Comparison of ENCODE assay signal across 23 mouse cellular contexts in the genomic region with DNA sequence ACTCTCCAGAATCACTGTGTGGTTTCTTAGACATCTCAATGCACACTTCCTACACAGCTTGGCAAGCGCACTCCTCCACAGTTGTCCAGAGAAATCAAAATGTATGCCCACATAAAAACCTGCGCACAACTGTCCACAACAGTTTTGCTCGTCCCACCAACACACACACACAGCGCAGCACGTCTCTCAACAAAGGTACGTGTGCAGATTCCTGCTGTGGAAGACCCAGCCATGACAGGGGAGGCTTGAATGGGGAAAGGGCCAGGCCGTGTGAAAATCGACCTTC.
DNase-seq lines count a peak whose midpoint lies in the region; ATAC-seq lines count a peak whose summit lies in the region.
"Had no signal": no experiment of that assay in that cellular context is flagged by ENCODE, and none has a peak within 500 bp of the region (broad histone marks: within the 10 kb centered on the region; RNA-seq: fewer than 3 reads in every experiment).

No protein-coding gene starts in this region.

- H3K4me2 ChIP-seq in embryonic facial prominence, embryonic 12.5 days (replicated peaks) = no peak overlapping the region
- H3K4me2 ChIP-seq in limb, embryonic 12.5 days = no peak overlapping the region
- H3K4me2 ChIP-seq: forebrain, embryonic 15.5 days; heart, embryonic 11.5 days; intestine, embryonic 15.5 days; liver, embryonic 13.5 days; midbrain, embryonic 12.5 days had no signal

- H3K9me3 ChIP-seq in embryonic facial prominence, embryonic 12.5 days = no peaks in the 10 kb centered on the region
- H3K9me3 ChIP-seq in limb, embryonic 12.5 days = no peaks in the 10 kb centered on the region
- H3K9me3 ChIP-seq: forebrain, embryonic 15.5 days; intestine, embryonic 15.5 days; liver, embryonic 13.5 days; midbrain, embryonic 12.5 days had no signal

- H3K4me3 ChIP-seq in embryonic facial prominence, embryonic 12.5 days = no peak overlapping the region
- no peak overlapping the region for H3K4me3 ChIP-seq in limb, embryonic 12.5 days (replicated peaks)
- H3K4me3 ChIP-seq: forebrain, embryonic 15.5 days; gastrocnemius, adult 2 months; intestine, embryonic 15.5 days; layer of hippocampus, adult 2 months; liver, embryonic 13.5 days; midbrain, embryonic 12.5 days had no signal

- no peak for ATAC-seq in embryonic facial prominence, embryonic 12.5 days (ENCODE audit: insufficient number of reproducible peaks, insufficient read depth, low FRiP score, low TSS enrichment)
- ATAC-seq in limb, embryonic 12.5 days (ENCODE audit: insufficient number of reproducible peaks, insufficient read depth, low FRiP score, low TSS enrichment, low read depth) = no peak
- no peak for ATAC-seq in CD4-positive, CD25-positive, alpha-beta regulatory T cell, adult 4 months
- ATAC-seq: forebrain, embryonic 15.5 days; hindbrain, embryonic 16.5 days; intestine, embryonic 15.5 days had no signal

- H3K27me3 ChIP-seq in embryonic facial prominence, embryonic 12.5 days = no peaks in the 10 kb centered on the region
- H3K27me3 ChIP-seq in limb, embryonic 12.5 days = no peaks in the 10 kb centered on the region
- H3K27me3 ChIP-seq: forebrain, embryonic 15.5 days; intestine, embryonic 15.5 days; liver, embryonic 13.5 days; midbrain, embryonic 12.5 days had no signal

- H3K9ac ChIP-seq in embryonic facial prominence, embryonic 12.5 days = no peak overlapping the region
- no peak overlapping the region for H3K9ac ChIP-seq in limb, embryonic 12.5 days (replicated peaks)
- H3K9ac ChIP-seq: forebrain, embryonic 15.5 days; intestine, embryonic 15.5 days; liver, embryonic 13.5 days; midbrain, embryonic 12.5 days had no signal

- intact Hi-C loops in left cerebral cortex, postnatal 14 days (cut with DNase I) = no loop called here
- intact Hi-C loops in left cerebral cortex, postnatal 10 days (cut with DNase I) = no loop called here

- peak; percentile 12 to 18 for DNase-seq in left cerebral cortex, postnatal 14 days (ENCODE audit: low spot score in 2 of 2)
- DNase-seq in left cerebral cortex, postnatal 10 days (ENCODE audit: extremely low spot score in 1 of 2, low spot score in 2 of 2) = no peak
- peak; percentile 27 for DNase-seq in brain, adult 2 months (ENCODE audit: low read depth, low spot score)
- DNase-seq in kidney, postnatal 25 days = no peak
- DNase-seq: adrenal gland, adult 2 months; cerebellum, adult 11-12 months; cerebellum, postnatal 10 days; gastrocnemius, adult 2 months; kidney, adult 8-10 months; kidney, postnatal 14 days; layer of hippocampus, postnatal 36 days; liver, embryonic 13.5 days; lung, adult 2 months; lung, postnatal 14 days had no signal

- WGBS in embryonic facial prominence, embryonic 12.5 days = 57% methylated on average over 8 of the region's 8 CpGs
- WGBS in limb, embryonic 12.5 days = 78% methylated on average over 8 of the region's 8 CpGs

- peaks cover 5% of the 10 kb centered on the region; the same call in 1 of the 2 replicates for H3K4me1 ChIP-seq in embryonic facial prominence, embryonic 12.5 days
- peaks cover 7% of the 10 kb centered on the region for H3K4me1 ChIP-seq in limb, embryonic 12.5 days (replicated peaks)
- H3K4me1 ChIP-seq: forebrain, embryonic 15.5 days; intestine, embryonic 15.5 days; liver, embryonic 13.5 days; midbrain, embryonic 12.5 days had no signal

- peak overlapping the region; percentile 67 for H3K27ac ChIP-seq in embryonic facial prominence, embryonic 12.5 days
- peak overlapping the region; percentile 12; the same call in 1 of the 2 replicates for H3K27ac ChIP-seq in limb, embryonic 12.5 days
- H3K27ac ChIP-seq: forebrain, embryonic 15.5 days; gastrocnemius, adult 2 months; intestine, embryonic 15.5 days; layer of hippocampus, adult 2 months; liver, embryonic 13.5 days; midbrain, embryonic 12.5 days had no signal

- no peaks in the 10 kb centered on the region for H3K36me3 ChIP-seq in embryonic facial prominence, embryonic 12.5 days
- H3K36me3 ChIP-seq in limb, embryonic 12.5 days = no peaks in the 10 kb centered on the region
- H3K36me3 ChIP-seq: forebrain, embryonic 15.5 days; intestine, embryonic 15.5 days; liver, embryonic 13.5 days; midbrain, embryonic 12.5 days had no signal

Comparison
In these comparisons a context has a peak if more than half of its experiments do, and no peak if none do; other contexts are left out.
1. DNase-seq: peak in left cerebral cortex, postnatal 14 days (2 of 2) and brain, adult 2 months (single experiment); none in left cerebral cortex, postnatal 10 days (0 of 2) and kidney, postnatal 25 days (0 of 2).